22 mouse cellular contexts compared by ENCODE assay signal in genomic region chr5:53110225-53110624, GRCm38 (mm10).
DNase-seq lines count a peak whose midpoint lies in the region; ATAC-seq and TF ChIP-seq lines count a peak whose summit lies in the region.
"Had no signal": no experiment of that assay in that cellular context is flagged by ENCODE, and none has a peak within 500 bp of the region (broad histone marks: within the 10 kb centered on the region; RNA-seq: fewer than 3 reads in every experiment).

No protein-coding gene starts in this region.

- 0 out of 2 replicates have a peak, but pooled peaks have one; percentile 9 for ATAC-seq in forebrain, embryonic 11.5 days (replicated peaks; ENCODE audit: low FRiP score)
- peak; percentile 47 for ATAC-seq in kidney, postnatal 0 days (replicated peaks; ENCODE audit: low FRiP score, low read depth)
- 0 out of 2 replicates have a peak, but pooled peaks have one; percentile 39 for ATAC-seq in stomach, embryonic 16.5 days (ENCODE audit: insufficient read depth, low FRiP score)
- ATAC-seq: CD4-positive, CD25-positive, alpha-beta regulatory T cell, adult 4 months had no signal

- no peaks in the 10 kb centered on the region for H3K36me3 ChIP-seq in forebrain, embryonic 11.5 days (ENCODE audit: control insufficient read depth, insufficient read depth, low read length)
- peaks cover 5% of the 10 kb centered on the region for H3K36me3 ChIP-seq in forebrain, embryonic 10.5 days (replicated peaks)
- no peaks in the 10 kb centered on the region for H3K36me3 ChIP-seq in kidney, postnatal 0 days (ENCODE audit: insufficient read depth, low read length)
- H3K36me3 ChIP-seq in stomach, embryonic 16.5 days (ENCODE audit: control insufficient read depth, insufficient read depth, low read length) = no peaks in the 10 kb centered on the region
- H3K36me3 ChIP-seq: embryonic facial prominence, embryonic 15.5 days; heart, embryonic 12.5 days; limb, embryonic 13.5 days; liver, embryonic 13.5 days had no signal

- DNase-seq in forebrain, embryonic 11.5 days (ENCODE audit: low spot score) = no peak
- no peak for DNase-seq in forebrain, embryonic 10.5 days (ENCODE audit: extremely low spot score, low spot score)
- peak; percentile 64 for DNase-seq in kidney, adult 18-20 months
- no peak for DNase-seq in kidney, postnatal 0 days (ENCODE audit: low spot score)
- no peak for DNase-seq in Muller cell, postnatal 12 days (ENCODE audit: inconsistent ontology term)
- no peak for DNase-seq in retina, postnatal 1 day
- no peak for DNase-seq in layer of hippocampus, postnatal 36 days
- DNase-seq: adrenal gland, postnatal 25 days; cerebellum, adult 11 months; cerebellum, postnatal 36 days; heart, postnatal 14 days; liver, embryonic 13.5 days; lung, embryonic 14.5 days; lung, postnatal 4 days; thymus, postnatal 14 days had no signal

- no peaks in the 10 kb centered on the region for H3K4me1 ChIP-seq in forebrain, embryonic 11.5 days (replicated peaks; ENCODE audit: control insufficient read depth, insufficient read depth, low read length)
- peaks cover 15% of the 10 kb centered on the region for H3K4me1 ChIP-seq in forebrain, embryonic 10.5 days
- H3K4me1 ChIP-seq in kidney, postnatal 0 days (replicated peaks; ENCODE audit: insufficient read depth, low read length) = peaks cover 14% of the 10 kb centered on the region; the same call in 1 of the 2 replicates
- no peaks in the 10 kb centered on the region for H3K4me1 ChIP-seq in stomach, embryonic 16.5 days (ENCODE audit: control insufficient read depth, insufficient read depth, low read length)
- H3K4me1 ChIP-seq: embryonic facial prominence, embryonic 15.5 days; liver, embryonic 13.5 days had no signal

- WGBS in forebrain, embryonic 11.5 days = 70% methylated on average over 4 of the region's 4 CpGs
- WGBS in forebrain, embryonic 10.5 days = 76% methylated on average over 4 of the region's 4 CpGs
- WGBS in kidney, postnatal 0 days = 54% methylated on average over 4 of the region's 4 CpGs
- WGBS in stomach, embryonic 16.5 days = 50% methylated on average over 4 of the region's 4 CpGs

- TF ChIP-seq CTCF in kidney, postnatal 0 days (IDR thresholded peaks at IDR 0.05; ENCODE audit: low read depth) = no peak

- no peaks in the 10 kb centered on the region for H3K27me3 ChIP-seq in forebrain, embryonic 11.5 days (ENCODE audit: control insufficient read depth, insufficient read depth, low read length)
- 0 out of 2 replicates have a peak, but pooled peaks cover 5% of the 10 kb centered on the region for H3K27me3 ChIP-seq in forebrain, embryonic 10.5 days (ENCODE audit: poor library complexity, severe bottlenecking)
- H3K27me3 ChIP-seq in kidney, postnatal 0 days (ENCODE audit: insufficient read depth, low read length) = no peaks in the 10 kb centered on the region
- H3K27me3 ChIP-seq in stomach, embryonic 16.5 days (ENCODE audit: control insufficient read depth, insufficient read depth, low read length) = no peaks in the 10 kb centered on the region
- H3K27me3 ChIP-seq: embryonic facial prominence, embryonic 15.5 days; heart, embryonic 12.5 days; limb, embryonic 13.5 days; liver, embryonic 13.5 days had no signal

- peaks cover 6% of the 10 kb centered on the region; the same call in 1 of the 2 replicates for H3K9me3 ChIP-seq in forebrain, embryonic 11.5 days (ENCODE audit: control insufficient read depth, low read length)
- peaks cover 7% of the 10 kb centered on the region; the same call in 1 of the 2 replicates for H3K9me3 ChIP-seq in forebrain, embryonic 10.5 days
- H3K9me3 ChIP-seq in kidney, postnatal 0 days (replicated peaks; ENCODE audit: low read length) = no peaks in the 10 kb centered on the region
- 0 out of 2 replicates have a peak, but pooled peaks cover 5% of the 10 kb centered on the region for H3K9me3 ChIP-seq in stomach, embryonic 16.5 days (replicated peaks; ENCODE audit: control insufficient read depth, low read length)
- H3K9me3 ChIP-seq: embryonic facial prominence, embryonic 15.5 days; liver, embryonic 13.5 days had no signal

- H3K9ac ChIP-seq in forebrain, embryonic 11.5 days (ENCODE audit: low read length) = no peak overlapping the region
- H3K9ac ChIP-seq in kidney, postnatal 0 days (ENCODE audit: low read depth, low read length) = no peak overlapping the region
- no peak overlapping the region for H3K9ac ChIP-seq in stomach, embryonic 16.5 days (ENCODE audit: low read length)
- H3K9ac ChIP-seq: embryonic facial prominence, embryonic 15.5 days; heart, embryonic 12.5 days; hindbrain, embryonic 14.5 days; limb, embryonic 13.5 days; liver, embryonic 13.5 days; lung, embryonic 14.5 days had no signal

- no peak overlapping the region for H3K4me2 ChIP-seq in forebrain, embryonic 11.5 days (ENCODE audit: low read depth, low read length, severe bottlenecking)
- 0 out of 2 replicates have a peak overlapping the region, but pooled peaks have one; percentile 14 for H3K4me2 ChIP-seq in kidney, postnatal 0 days (ENCODE audit: low read length)
- no peak overlapping the region for H3K4me2 ChIP-seq in stomach, embryonic 16.5 days (ENCODE audit: low read depth, low read length)
- H3K4me2 ChIP-seq: embryonic facial prominence, embryonic 15.5 days; heart, embryonic 12.5 days; hindbrain, embryonic 14.5 days; limb, embryonic 13.5 days; liver, embryonic 13.5 days; lung, embryonic 14.5 days; midbrain, embryonic 11.5 days had no signal

- no peak overlapping the region for H3K4me3 ChIP-seq in forebrain, embryonic 11.5 days (ENCODE audit: low read depth, low read length)
- H3K4me3 ChIP-seq in forebrain, embryonic 10.5 days = no peak overlapping the region
- no peak overlapping the region for H3K4me3 ChIP-seq in kidney, postnatal 0 days (replicated peaks; ENCODE audit: low read depth, low read length)
- no peak overlapping the region for H3K4me3 ChIP-seq in stomach, embryonic 16.5 days (replicated peaks; ENCODE audit: low read length)
- H3K4me3 ChIP-seq: embryonic facial prominence, embryonic 15.5 days; heart, embryonic 12.5 days; limb, embryonic 13.5 days; liver, embryonic 13.5 days had no signal

- no peak overlapping the region for H3K27ac ChIP-seq in forebrain, embryonic 11.5 days (ENCODE audit: low read depth, low read length)
- no peak overlapping the region for H3K27ac ChIP-seq in forebrain, embryonic 10.5 days
- H3K27ac ChIP-seq in kidney, postnatal 0 days = peak overlapping the region; percentile 82
- no peak overlapping the region for H3K27ac ChIP-seq in stomach, embryonic 16.5 days (ENCODE audit: low read length)
- H3K27ac ChIP-seq: embryonic facial prominence, embryonic 15.5 days; hindbrain, embryonic 14.5 days; limb, embryonic 13.5 days; liver, embryonic 13.5 days had no signal
